Mouse (Mus musculus): Measurements from ENCODE around the gene Siah2. TPM values are rescaled to one million over a fixed set of nuclear protein-coding genes. Genes with fewer than 3 reads are reported as not detected.

The Siah2 gene
- polyA plus RNA-seq, 1 experiment, result 26.7 TPM

- no peaks in the 10 kb centered on the region for H3K27me3 ChIP-seq (ENCODE audit: control insufficient read depth, insufficient read depth, low read length)
- H3K4me3 ChIP-seq (replicated peaks; ENCODE audit: insufficient read depth, low read depth, low read length), result peak overlapping the region; percentile 37
- no peak overlapping the region for H3K27ac ChIP-seq (ENCODE audit: insufficient read depth, low read length)
- TF ChIP-seq CTCF (IDR thresholded peaks at IDR 0.05; ENCODE audit: borderline replicate concordance, insufficient read depth, low read depth, low read length) (peak; percentile 68), POLR2A (IDR thresholded peaks at IDR 0.05; ENCODE audit: borderline replicate concordance, insufficient read depth, low read length) (no peak)
- 38% methylated on average over 17 of the region's 17 CpGs for whole genome bisulfite sequencing
- peak; percentile 62 to 67 for DNase-seq
- H3K4me1 ChIP-seq (ENCODE audit: control insufficient read depth, insufficient read depth, low read length), result peaks cover 5% of the 10 kb centered on the region
Measured at GRCm38 (mm10) chr3:58655362-58656130, 36.7 kb downstream of the Siah2 start.

DNA sequence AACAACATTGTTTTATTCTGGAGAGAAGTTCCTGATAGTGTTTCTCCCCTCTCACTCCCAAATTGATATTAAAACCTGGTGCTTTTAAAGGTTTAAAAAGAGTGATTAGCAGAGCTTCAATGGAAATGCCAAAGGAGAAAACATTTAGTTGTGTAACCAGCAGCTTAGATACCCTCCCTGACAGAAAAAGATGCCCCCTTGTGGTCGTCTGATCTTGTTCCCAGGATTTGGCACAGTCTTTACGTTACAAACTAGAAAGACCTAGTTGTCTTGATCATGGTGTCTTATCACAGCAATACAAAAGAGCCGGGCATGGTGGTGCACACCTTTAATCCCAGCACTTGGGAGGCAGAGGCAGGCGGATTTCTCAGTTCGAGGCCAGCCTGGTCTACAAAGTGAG, 38.3 kb downstream of the Siah2 start:
- WGBS, result 65% methylated on average over 5 of the region's 5 CpGs
- peaks cover 5% of the 10 kb centered on the region for H3K4me1 ChIP-seq (ENCODE audit: control insufficient read depth, insufficient read depth, low read length)
- no peak overlapping the region for H3K27ac ChIP-seq (ENCODE audit: insufficient read depth, low read length)
- TF ChIP-seq POLR2A (IDR thresholded peaks at IDR 0.05; ENCODE audit: borderline replicate concordance, insufficient read depth, low read length), result no peak
- TF ChIP-seq CTCF (IDR thresholded peaks at IDR 0.05; ENCODE audit: borderline replicate concordance, insufficient read depth, low read depth, low read length), result no peak
- no peak overlapping the region for H3K4me3 ChIP-seq (replicated peaks; ENCODE audit: insufficient read depth, low read depth, low read length)
- H3K27me3 ChIP-seq (ENCODE audit: control insufficient read depth, insufficient read depth, low read length), result no peaks in the 10 kb centered on the region
- no peak for DNase-seq

DNA sequence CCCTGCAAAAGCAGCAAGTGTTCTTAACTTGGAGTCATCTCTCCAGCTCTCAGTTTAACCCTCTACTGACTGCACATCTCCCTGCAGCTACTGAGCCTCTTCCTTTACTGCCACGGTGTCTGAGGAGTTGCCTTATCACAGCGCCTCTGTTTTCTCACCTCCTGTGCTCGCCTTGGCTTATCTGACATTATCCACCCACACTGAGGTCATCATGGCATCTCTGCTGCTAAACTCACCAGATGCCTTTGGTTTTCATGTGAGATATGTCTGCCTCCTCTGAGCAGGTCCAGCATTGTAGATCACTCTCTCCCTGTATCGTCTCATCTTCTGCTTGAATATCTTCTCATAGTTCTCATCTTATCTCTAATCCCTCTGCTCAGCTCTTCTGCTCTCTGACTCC, 41.9 kb downstream of the Siah2 start:
- DNase-seq, result no peak
- H3K27ac ChIP-seq (ENCODE audit: insufficient read depth, low read length), result no peak overlapping the region
- H3K4me1 ChIP-seq (ENCODE audit: control insufficient read depth, insufficient read depth, low read length), result peaks cover under 1% of the 10 kb centered on the region; the same call in 1 of the 2 replicates
- TF ChIP-seq CTCF (IDR thresholded peaks at IDR 0.05; ENCODE audit: borderline replicate concordance, insufficient read depth, low read depth, low read length) (no peak), POLR2A (IDR thresholded peaks at IDR 0.05; ENCODE audit: borderline replicate concordance, insufficient read depth, low read length) (no peak)
- 92% methylated on average over 4 of the region's 4 CpGs for WGBS
- H3K4me3 ChIP-seq (replicated peaks; ENCODE audit: insufficient read depth, low read depth, low read length), result no peak overlapping the region
- no peaks in the 10 kb centered on the region for H3K27me3 ChIP-seq (ENCODE audit: control insufficient read depth, insufficient read depth, low read length)

DNA sequence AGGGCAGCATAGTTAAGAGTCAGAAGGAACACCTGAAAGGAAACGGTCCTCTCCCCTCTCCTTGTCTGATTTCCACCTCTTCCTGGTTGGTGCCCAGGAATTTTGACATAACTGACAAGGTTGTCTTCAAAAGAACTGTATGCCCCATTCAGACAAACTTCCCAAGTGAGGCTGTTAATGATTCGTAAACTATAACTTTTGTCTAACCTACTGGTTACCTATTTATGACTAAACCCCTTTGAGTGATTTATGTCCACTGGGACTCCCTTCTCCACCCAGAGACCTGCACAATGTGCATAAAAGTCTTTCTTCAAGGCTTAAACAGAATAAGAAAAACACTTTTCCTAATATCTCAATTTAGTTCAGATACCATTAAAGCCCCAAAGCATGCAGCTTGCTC, 45.0 kb downstream of the Siah2 start:
- Histone ChIP-seq H3K4me3 (replicated peaks; ENCODE audit: insufficient read depth, low read depth, low read length) (no peak overlapping the region), H3K27me3 (ENCODE audit: control insufficient read depth, insufficient read depth, low read length) (no peaks in the 10 kb centered on the region), H3K27ac (ENCODE audit: insufficient read depth, low read length) (no peak overlapping the region), H3K4me1 (ENCODE audit: control insufficient read depth, insufficient read depth, low read length) (no peaks in the 10 kb centered on the region)
- no peak for DNase-seq
- WGBS, result 90% methylated on average over 2 of the region's 2 CpGs
- TF ChIP-seq CTCF (IDR thresholded peaks at IDR 0.05; ENCODE audit: borderline replicate concordance, insufficient read depth, low read depth, low read length), result no peak
- TF ChIP-seq POLR2A (IDR thresholded peaks at IDR 0.05; ENCODE audit: borderline replicate concordance, insufficient read depth, low read length), result no peak

GRCm38 (mm10) chr3:58646180-58646579, 46.0 kb downstream of the Siah2 start:
- Histone ChIP-seq H3K27me3 (ENCODE audit: control insufficient read depth, insufficient read depth, low read length) (no peaks in the 10 kb centered on the region), H3K4me3 (replicated peaks; ENCODE audit: insufficient read depth, low read depth, low read length) (no peak overlapping the region), H3K27ac (ENCODE audit: insufficient read depth, low read length) (no peak overlapping the region), H3K4me1 (ENCODE audit: control insufficient read depth, insufficient read depth, low read length) (no peaks in the 10 kb centered on the region)
- 90% methylated on average over 4 of the region's 4 CpGs for WGBS
- TF ChIP-seq POLR2A (IDR thresholded peaks at IDR 0.05; ENCODE audit: borderline replicate concordance, insufficient read depth, low read length) (no peak), CTCF (IDR thresholded peaks at IDR 0.05; ENCODE audit: borderline replicate concordance, insufficient read depth, low read depth, low read length) (no peak)
- no peak for DNase-seq

DNA sequence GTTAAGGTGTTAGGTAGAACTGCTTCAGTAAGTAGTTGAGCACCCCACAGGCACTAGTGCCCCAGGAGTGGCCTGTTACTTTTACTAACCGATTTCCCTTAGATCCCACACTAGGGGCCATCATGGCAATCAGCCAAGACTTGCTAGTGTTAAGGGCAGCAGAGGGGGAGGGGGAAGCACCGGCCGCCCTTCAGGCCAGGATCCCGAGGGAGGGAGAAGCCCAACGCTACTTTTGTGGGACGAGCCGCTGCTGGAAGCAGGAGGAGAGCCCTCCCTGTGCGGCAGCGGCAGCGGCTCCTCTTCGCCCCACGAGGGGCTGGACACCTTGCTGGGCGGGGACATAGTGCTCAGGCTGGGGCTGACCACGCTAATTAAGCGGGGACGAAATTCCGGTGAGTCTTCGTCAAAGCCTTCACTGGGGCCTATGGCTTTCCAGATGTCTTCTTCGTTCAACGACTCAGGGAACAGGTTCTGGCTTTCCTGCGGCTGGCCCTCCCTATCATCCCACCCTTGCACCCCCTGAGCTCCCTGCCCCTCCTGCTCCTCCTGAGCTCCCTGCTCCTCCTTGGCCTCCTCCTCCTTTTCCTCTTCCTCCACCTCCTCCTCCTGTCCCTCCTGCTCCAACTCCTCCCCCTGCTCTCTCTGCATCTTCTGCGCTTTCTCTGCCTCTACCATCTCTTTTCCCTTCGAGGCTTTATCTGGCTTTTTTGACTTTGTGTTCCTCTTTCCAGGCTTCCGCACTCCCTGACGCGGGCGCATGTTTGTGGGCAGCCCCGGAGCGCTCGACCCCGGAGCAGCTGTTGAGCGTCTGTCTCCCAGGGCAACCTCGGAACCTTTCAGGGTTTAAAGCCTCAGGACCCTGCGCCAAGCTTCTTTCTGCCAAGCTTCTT, 55.5 kb downstream of the Siah2 start, which contains the start of gene Erich6:
Gene Erich6, minus strand, starts transcription at position 802 of the 890 bp plus-strand sequence.
- WGBS, result under 1% methylated on average over 34 of the region's 34 CpGs
- peak; percentile 35 to 40 for DNase-seq
- no peak within 1 kb of the TSS for H3K27ac ChIP-seq (ENCODE audit: insufficient read depth, low read length)
- peak within 1 kb of the TSS; percentile 76 for H3K4me3 ChIP-seq (replicated peaks; ENCODE audit: insufficient read depth, low read depth, low read length)
- no peaks in the 10 kb centered on the region for H3K27me3 ChIP-seq (ENCODE audit: control insufficient read depth, insufficient read depth, low read length)
- no peaks in the 10 kb centered on the region for H3K4me1 ChIP-seq (ENCODE audit: control insufficient read depth, insufficient read depth, low read length)
- TF ChIP-seq CTCF (IDR thresholded peaks at IDR 0.05; ENCODE audit: borderline replicate concordance, insufficient read depth, low read depth, low read length) (no peak), POLR2A (IDR thresholded peaks at IDR 0.05; ENCODE audit: borderline replicate concordance, insufficient read depth, low read length) (no peak)

DNA sequence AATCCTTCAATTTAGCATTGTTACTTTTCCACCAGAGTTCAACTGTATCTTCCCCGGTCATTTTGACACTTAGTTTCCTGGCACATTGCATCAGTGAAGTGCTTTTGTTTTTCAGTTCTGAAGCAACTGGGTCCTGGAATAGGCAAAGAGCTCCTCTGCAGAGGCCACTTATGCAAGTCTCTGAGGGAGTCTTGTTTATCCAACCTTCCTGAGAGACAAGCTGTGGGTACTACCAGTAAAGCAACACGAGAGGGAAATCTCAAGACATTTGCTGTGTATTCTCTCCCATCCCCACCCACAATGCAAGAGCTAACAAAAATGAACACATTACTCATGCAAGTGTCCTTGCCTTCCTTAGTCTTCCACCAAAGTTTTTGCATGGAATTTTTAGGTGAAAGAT, 60.5 kb downstream of the Siah2 start:
- Histone ChIP-seq H3K4me1 (ENCODE audit: control insufficient read depth, insufficient read depth, low read length) (no peaks in the 10 kb centered on the region), H3K4me3 (replicated peaks; ENCODE audit: insufficient read depth, low read depth, low read length) (no peak overlapping the region), H3K27ac (ENCODE audit: insufficient read depth, low read length) (no peak overlapping the region), H3K27me3 (ENCODE audit: control insufficient read depth, insufficient read depth, low read length) (no peaks in the 10 kb centered on the region)
- DNase-seq, result no peak
- WGBS, result 81% methylated on average over 2 of the region's 2 CpGs
- TF ChIP-seq POLR2A (IDR thresholded peaks at IDR 0.05; ENCODE audit: borderline replicate concordance, insufficient read depth, low read length) (no peak), CTCF (IDR thresholded peaks at IDR 0.05; ENCODE audit: borderline replicate concordance, insufficient read depth, low read depth, low read length) (no peak)
